Mouse (Mus musculus) liver, embryonic 14.5 days (tissue): ENCODE measurements around the gene Dhx34.

Experiments used
- CTCF ChIP-seq: IDR thresholded peaks from 2 replicates; pipeline ENCODE4 v1.5.1; 2016; ENCODE audit warnings: antibody characterized with exemption, low read depth, control low read depth
- EP300 ChIP-seq: IDR thresholded peaks from 2 replicates; pipeline ENCODE4 v1.6.1; 2016; ENCODE audit warnings: antibody characterized with exemption, low read depth

DNA sequence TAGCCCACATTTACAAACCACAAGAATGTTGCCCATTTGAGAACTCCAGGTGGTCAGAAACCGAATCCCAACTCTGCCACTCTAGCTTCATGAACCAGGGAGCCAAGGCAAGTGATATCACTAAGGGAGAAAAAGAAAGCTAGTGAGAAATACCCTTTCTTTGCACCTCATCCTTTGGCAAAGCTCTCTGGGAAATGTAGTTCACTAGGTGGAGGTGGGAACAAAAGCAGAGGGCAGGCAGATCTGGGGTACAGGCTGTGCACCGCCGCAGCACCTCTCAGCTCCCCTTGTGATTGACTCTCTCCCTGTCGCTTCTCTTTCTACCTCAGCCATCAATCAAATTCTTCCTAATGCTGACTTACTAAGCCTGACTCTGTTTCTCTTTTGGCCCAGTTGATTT is 43.7 kb downstream of the Dhx34 start:
- TF ChIP-seq CTCF (no peak), EP300 (no peak)
